Mouse (Mus musculus): ENCODE results near the gene Lsm12. TPM values are rescaled to one million over a fixed set of nuclear protein-coding genes. Genes with fewer than 3 reads are reported as not detected.

Lsm12 gene
- polyA plus RNA-seq, 1 experiment from 2014 or later: 79.9 TPM

GRCm38 (mm10) chr11:102156039-102156785 lies 28.9 kb downstream of the Lsm12 start, which contains the start of gene Tmem101:
TSS of gene Tmem101 (minus strand) at chr11:102156404.
- peak; percentile 95 for DNase-seq (ENCODE audit: low spot score)
- Histone ChIP-seq H3K9ac (replicated peaks; ENCODE audit: low read depth) (peak within 1 kb of the TSS; percentile 52), H3K36me3 (ENCODE audit: insufficient read depth, low read length) (no peaks in the 10 kb centered on the region), H3K4me1 (ENCODE audit: insufficient read depth, low read depth, low read length) (0 out of 2 replicates have a peak, but pooled peaks cover 5% of the 10 kb centered on the region), H3K27me3 (replicated peaks; ENCODE audit: insufficient read depth, low read length) (no peaks in the 10 kb centered on the region), H3K4me2 (replicated peaks; ENCODE audit: low read depth, low read length) (peak within 1 kb of the TSS; percentile 81), H3K9me3 (ENCODE audit: low read length) (no peaks in the 10 kb centered on the region), H3K27ac (ENCODE audit: low read length) (0 out of 2 replicates have a peak within 1 kb of the TSS, but pooled peaks have one; percentile 38), H3K4me3 (ENCODE audit: low read depth, low read length) (peak within 1 kb of the TSS; percentile 67)
- ATAC-seq: peak; percentile 96
- WGBS: under 1% methylated on average over 37 of the region's 37 CpGs
- TF ChIP-seq CTCF (IDR thresholded peaks at IDR 0.05): peak; percentile 57
- 0 out of 2 replicates have a peak, but pooled peaks have one; percentile 31 for TF ChIP-seq EP300 (IDR thresholded peaks at IDR 0.05)

GRCm38 (mm10) chr11:102147213-102147989 lies 37.7 kb downstream of the Lsm12 start:
- no peak for DNase-seq (ENCODE audit: low spot score)
- H3K9ac ChIP-seq (replicated peaks; ENCODE audit: low read depth): no peak overlapping the region
- H3K4me2 ChIP-seq (replicated peaks; ENCODE audit: low read depth, low read length): no peak overlapping the region
- H3K9me3 ChIP-seq (ENCODE audit: low read length): no peaks in the 10 kb centered on the region
- no peaks in the 10 kb centered on the region for H3K36me3 ChIP-seq (ENCODE audit: insufficient read depth, low read length)
- H3K27me3 ChIP-seq (replicated peaks; ENCODE audit: insufficient read depth, low read length): peaks cover 44% of the 10 kb centered on the region
- no peaks in the 10 kb centered on the region for H3K4me1 ChIP-seq (ENCODE audit: insufficient read depth, low read depth, low read length)
- no peak for TF ChIP-seq EP300 (IDR thresholded peaks at IDR 0.05)
- no peak; the same call in none of the 2 replicates for TF ChIP-seq CTCF (IDR thresholded peaks at IDR 0.05)
- peak overlapping the region; percentile 5; the same call in 1 of the 2 replicates for H3K4me3 ChIP-seq (ENCODE audit: low read depth, low read length)
- WGBS: 17% methylated on average over 34 of the region's 34 CpGs
- ATAC-seq: no peak; the same call in 1 of the 2 replicates
- no peak overlapping the region for H3K27ac ChIP-seq (ENCODE audit: low read length)

GRCm38 (mm10) chr11:102146531-102146930 lies 38.6 kb downstream of the Lsm12 start:
- H3K4me1 ChIP-seq (ENCODE audit: insufficient read depth, low read depth, low read length): no peaks in the 10 kb centered on the region
- TF ChIP-seq EP300 (IDR thresholded peaks at IDR 0.05) (no peak), CTCF (IDR thresholded peaks at IDR 0.05) (no peak)
- H3K27ac ChIP-seq (ENCODE audit: low read length): no peak overlapping the region
- DNase-seq (ENCODE audit: low spot score) (no peak), ATAC-seq (no peak)
- H3K36me3 ChIP-seq (ENCODE audit: insufficient read depth, low read length): no peaks in the 10 kb centered on the region
- WGBS: 14% methylated on average over 17 of the region's 17 CpGs
- H3K27me3 ChIP-seq (replicated peaks; ENCODE audit: insufficient read depth, low read length): peaks cover 44% of the 10 kb centered on the region
- no peaks in the 10 kb centered on the region for H3K9me3 ChIP-seq (ENCODE audit: low read length)
- no peak overlapping the region for H3K4me3 ChIP-seq (ENCODE audit: low read depth, low read length)
- no peak overlapping the region for H3K9ac ChIP-seq (replicated peaks; ENCODE audit: low read depth)
- no peak overlapping the region for H3K4me2 ChIP-seq (replicated peaks; ENCODE audit: low read depth, low read length)

GRCm38 (mm10) chr11:102146005-102146404 lies 39.1 kb downstream of the Lsm12 start:
- ATAC-seq (no peak), DNase-seq (ENCODE audit: low spot score) (no peak)
- H3K4me2 ChIP-seq (replicated peaks; ENCODE audit: low read depth, low read length): peak overlapping the region; percentile 30; the same call in 1 of the 2 replicates
- H3K4me3 ChIP-seq (ENCODE audit: low read depth, low read length): peak overlapping the region; percentile 10; the same call in 1 of the 2 replicates
- TF ChIP-seq CTCF (IDR thresholded peaks at IDR 0.05) (no peak), EP300 (IDR thresholded peaks at IDR 0.05) (no peak)
- WGBS: 5% methylated on average over 16 of the region's 16 CpGs
- H3K4me1 ChIP-seq (ENCODE audit: insufficient read depth, low read depth, low read length): no peaks in the 10 kb centered on the region
- H3K36me3 ChIP-seq (ENCODE audit: insufficient read depth, low read length): no peaks in the 10 kb centered on the region
- no peak overlapping the region for H3K9ac ChIP-seq (replicated peaks; ENCODE audit: low read depth)
- H3K27ac ChIP-seq (ENCODE audit: low read length): no peak overlapping the region
- H3K9me3 ChIP-seq (ENCODE audit: low read length): no peaks in the 10 kb centered on the region
- H3K27me3 ChIP-seq (replicated peaks; ENCODE audit: insufficient read depth, low read length): peaks cover 44% of the 10 kb centered on the region

GRCm38 (mm10) chr11:102145471-102146001 lies 39.6 kb downstream of the Lsm12 start, which contains the start of gene Nags:
TSS of gene Nags (plus strand) at chr11:102145513.
- TF ChIP-seq CTCF (IDR thresholded peaks at IDR 0.05): no peak
- TF ChIP-seq EP300 (IDR thresholded peaks at IDR 0.05): no peak
- ATAC-seq (peak; percentile 43), DNase-seq (ENCODE audit: low spot score) (no peak)
- Histone ChIP-seq H3K36me3 (ENCODE audit: insufficient read depth, low read length) (no peaks in the 10 kb centered on the region), H3K9me3 (ENCODE audit: low read length) (no peaks in the 10 kb centered on the region), H3K9ac (replicated peaks; ENCODE audit: low read depth) (no peak within 1 kb of the TSS), H3K27ac (ENCODE audit: low read length) (no peak within 1 kb of the TSS), H3K27me3 (replicated peaks; ENCODE audit: insufficient read depth, low read length) (peaks cover 44% of the 10 kb centered on the region), H3K4me3 (ENCODE audit: low read depth, low read length) (peak within 1 kb of the TSS; percentile 10), H3K4me2 (replicated peaks; ENCODE audit: low read depth, low read length) (peak within 1 kb of the TSS; percentile 30; the same call in 1 of the 2 replicates), H3K4me1 (ENCODE audit: insufficient read depth, low read depth, low read length) (no peaks in the 10 kb centered on the region)
- 1% methylated on average over 44 of the region's 50 CpGs for WGBS

Measured in lung, postnatal 0 days (tissue).